Mouse (Mus musculus) neural tube, embryonic 13.5 days (tissue): ENCODE data around the gene Slmap. TPM values are rescaled to one million over a fixed set of nuclear protein-coding genes. Genes with fewer than 3 reads are reported as not detected.
A peak's percentile ranks its signal among the peaks of the same experiment; 100 is the strongest.
"Not testable (repeated sequence)": the region's sequence is repeated elsewhere in the genome, so short reads cannot be mapped to it uniquely, and the experiment has no call there.

Experiments
- ATAC-seq: fragments of 200-750 bp; cut with Nextera tagmentation; 2 replicates; pipeline ENCODE4 v1.8.0; 2017; ENCODE audit warnings: low read depth, mild to moderate bottlenecking, moderate TSS enrichment, moderate library complexity
- H3K27ac ChIP-seq: fragments of 300-500 bp; sonication (generic); replicated peaks from 2 replicates; pipeline ENCODE4 v1.5.1; 2015; ENCODE audit warnings: moderate library complexity, mild to moderate bottlenecking, inconsistent platforms
- H3K27me3 ChIP-seq: fragments of 300-500 bp; sonication (generic); 2 replicates; pipeline ENCODE4 v1.6.1; 2015; ENCODE audit warnings: mild to moderate bottlenecking, inconsistent platforms
- H3K36me3 ChIP-seq: fragments of 300-500 bp; sonication (generic); 2 replicates; pipeline ENCODE4 v1.6.1; 2015; ENCODE audit warnings: mild to moderate bottlenecking, inconsistent platforms
- H3K4me1 ChIP-seq: fragments of 300-500 bp; sonication (generic); replicated peaks from 2 replicates; pipeline ENCODE4 v1.6.1; 2015; ENCODE audit warnings: inconsistent platforms
- H3K4me2 ChIP-seq: fragments of 300-500 bp; sonication (generic); 2 replicates; pipeline ENCODE4 v1.6.1; 2015; ENCODE audit warnings: inconsistent platforms, mild to moderate bottlenecking, moderate library complexity
- H3K4me3 ChIP-seq: fragments of 300-500 bp; sonication (generic); 2 replicates; pipeline ENCODE4 v1.5.1; 2015; ENCODE audit warnings: mild to moderate bottlenecking, inconsistent platforms
- H3K9ac ChIP-seq: fragments of 300-500 bp; sonication (generic); 2 replicates; pipeline ENCODE4 v1.6.1; 2015; ENCODE audit warnings: moderate library complexity, mild to moderate bottlenecking, inconsistent platforms
- H3K9me3 ChIP-seq: fragments of 300-500 bp; sonication (generic); 2 replicates; pipeline ENCODE4 v1.6.1; 2016; ENCODE audit warnings: inconsistent platforms
- WGBS: fragments of 180-500 bp; shearing (Covaris S2); methylation state at CpG from one replicate; pipeline ENCODE4 v1.1.7; 2015; 5-methylcytosine and 5-hydroxymethylcytosine counted together
- polyA plus RNA-seq: library from polyadenylated mRNA; unstranded; fragments of >200 nt; fragmentation: Nextera tagmentation; extraction: Ambion mirVana; gene quantifications from 2 replicates; pipeline ENCODE4 v1.2.1, GENCODE M21; 2015

The Slmap gene
- polyA plus RNA-seq, 1 experiment from 2014 or later = 14.7 TPM

GRCm38 (mm10) chr14:26530350-26530749, 4.4 kb downstream of the Slmap start:
- Histone ChIP-seq H3K4me3 (no peak overlapping the region), H3K36me3 (0 out of 2 replicates have a peak, but pooled peaks cover 3% of the 10 kb centered on the region), H3K9me3 (no peaks in the 10 kb centered on the region), H3K27me3 (no peaks in the 10 kb centered on the region), H3K4me2 (peak overlapping the region; percentile 23), H3K4me1 (peaks cover 64% of the 10 kb centered on the region), H3K27ac (no peak overlapping the region), H3K9ac (no peak overlapping the region)
- no peak for ATAC-seq
- WGBS = 68% methylated on average over 7 of the region's 7 CpGs

GRCm38 (mm10) chr14:26528296-26528695, 6.4 kb downstream of the Slmap start:
- H3K4me2 ChIP-seq = no peak overlapping the region
- H3K27me3 ChIP-seq = no peaks in the 10 kb centered on the region
- peaks cover 55% of the 10 kb centered on the region for H3K4me1 ChIP-seq
- H3K36me3 ChIP-seq = 0 out of 2 replicates have a peak, but pooled peaks cover 3% of the 10 kb centered on the region
- 80% methylated on average over 2 of the region's 2 CpGs for WGBS
- no peaks in the 10 kb centered on the region for H3K9me3 ChIP-seq
- H3K27ac ChIP-seq = no peak overlapping the region
- H3K4me3 ChIP-seq = no peak overlapping the region
- no peak for ATAC-seq
- no peak overlapping the region for H3K9ac ChIP-seq

GRCm38 (mm10) chr14:26525955-26526354, 8.8 kb downstream of the Slmap start:
- H3K4me1 ChIP-seq = peaks cover 37% of the 10 kb centered on the region
- WGBS = 37% methylated on average over 3 of the region's 3 CpGs
- ATAC-seq = no peak
- H3K27me3 ChIP-seq = no peaks in the 10 kb centered on the region
- H3K4me3 ChIP-seq = no peak overlapping the region
- no peaks in the 10 kb centered on the region for H3K9me3 ChIP-seq
- H3K27ac ChIP-seq = no peak overlapping the region
- H3K4me2 ChIP-seq = no peak overlapping the region
- H3K9ac ChIP-seq = no peak overlapping the region
- 0 out of 2 replicates have a peak, but pooled peaks cover 3% of the 10 kb centered on the region for H3K36me3 ChIP-seq

- 86% methylated on average over 2 of the region's 2 CpGs for WGBS
- no peak for ATAC-seq
- no peak overlapping the region for H3K9ac ChIP-seq
Observed at GRCm38 (mm10) chr14:26523082-26523481, 11.6 kb downstream of the Slmap start.

GRCm38 (mm10) chr14:26519831-26520230, 14.9 kb downstream of the Slmap start:
- 95% methylated on average over 4 of the region's 4 CpGs for WGBS
- Histone ChIP-seq H3K27me3 (no peaks in the 10 kb centered on the region), H3K27ac (no peak overlapping the region), H3K9me3 (no peaks in the 10 kb centered on the region), H3K4me3 (no peak overlapping the region), H3K4me2 (no peak overlapping the region), H3K36me3 (no peaks in the 10 kb centered on the region), H3K4me1 (peaks cover 5% of the 10 kb centered on the region; the same call in 1 of the 2 replicates), H3K9ac (no peak overlapping the region)
- no peak for ATAC-seq

More at GRCm38 (mm10) chr14:26523082-26523481, 11.6 kb downstream of the Slmap start:
- H3K36me3 ChIP-seq = no peaks in the 10 kb centered on the region
- H3K9me3 ChIP-seq = no peaks in the 10 kb centered on the region
- H3K4me1 ChIP-seq = peaks cover 12% of the 10 kb centered on the region
- H3K27me3 ChIP-seq = no peaks in the 10 kb centered on the region
- no peak overlapping the region for H3K27ac ChIP-seq
- no peak overlapping the region for H3K4me2 ChIP-seq
- H3K4me3 ChIP-seq = no peak overlapping the region

- H3K9ac ChIP-seq = no peak overlapping the region
- ATAC-seq = no peak
- no peaks in the 10 kb centered on the region for H3K36me3 ChIP-seq
- no peak overlapping the region for H3K27ac ChIP-seq
- H3K27me3 ChIP-seq = no peaks in the 10 kb centered on the region
- H3K4me1 ChIP-seq = peaks cover 6% of the 10 kb centered on the region; the same call in 1 of the 2 replicates
- WGBS = 85% methylated on average over 4 of the region's 4 CpGs
- no peak overlapping the region for H3K4me3 ChIP-seq
- H3K9me3 ChIP-seq = no peaks in the 10 kb centered on the region
- no peak overlapping the region for H3K4me2 ChIP-seq
Observed at GRCm38 (mm10) chr14:26517843-26518242, 16.9 kb downstream of the Slmap start.

GRCm38 (mm10) chr14:26516232-26516631, 18.5 kb downstream of the Slmap start:
- not testable (repeated sequence) for H3K4me2 ChIP-seq, H3K36me3 ChIP-seq, H3K27me3 ChIP-seq, H3K9ac ChIP-seq, H3K27ac ChIP-seq, H3K4me3 ChIP-seq, H3K9me3 ChIP-seq, ATAC-seq, H3K4me1 ChIP-seq
- WGBS = 73% methylated on average over 2 of the region's 2 CpGs

GRCm38 (mm10) chr14:26515802-26516201, 18.9 kb downstream of the Slmap start:
- no peak for ATAC-seq
- H3K4me1 ChIP-seq = 0 out of 2 replicates have a peak, but pooled peaks cover 5% of the 10 kb centered on the region
- H3K27me3 ChIP-seq = no peaks in the 10 kb centered on the region
- H3K9me3 ChIP-seq = no peaks in the 10 kb centered on the region
- H3K9ac ChIP-seq = no peak overlapping the region
- H3K4me2 ChIP-seq = no peak overlapping the region
- no peak overlapping the region for H3K27ac ChIP-seq
- 83% methylated on average over 9 of the region's 9 CpGs for WGBS
- no peaks in the 10 kb centered on the region for H3K36me3 ChIP-seq
- H3K4me3 ChIP-seq = no peak overlapping the region

GRCm38 (mm10) chr14:26510545-26510944, 24.2 kb downstream of the Slmap start:
- Histone ChIP-seq H3K27me3 (no peaks in the 10 kb centered on the region), H3K27ac (no peak overlapping the region), H3K9me3 (no peaks in the 10 kb centered on the region), H3K4me2 (no peak overlapping the region), H3K36me3 (no peaks in the 10 kb centered on the region), H3K4me1 (0 out of 2 replicates have a peak, but pooled peaks cover 5% of the 10 kb centered on the region), H3K9ac (no peak overlapping the region), H3K4me3 (no peak overlapping the region)
- WGBS = 89% methylated on average over 2 of the region's 2 CpGs
- ATAC-seq = no peak

- ATAC-seq = no peak
- H3K4me3 ChIP-seq = no peak overlapping the region
- WGBS = 89% methylated on average over 6 of the region's 6 CpGs
Observed at GRCm38 (mm10) chr14:26508150-26508549, 26.6 kb downstream of the Slmap start.

GRCm38 (mm10) chr14:26507361-26507760, 27.4 kb downstream of the Slmap start:
- Histone ChIP-seq H3K9ac (no peak overlapping the region), H3K27me3 (no peaks in the 10 kb centered on the region), H3K9me3 (no peaks in the 10 kb centered on the region), H3K27ac (no peak overlapping the region), H3K36me3 (no peaks in the 10 kb centered on the region), H3K4me1 (no peaks in the 10 kb centered on the region), H3K4me2 (no peak overlapping the region), H3K4me3 (no peak overlapping the region)
- 81% methylated on average over 4 of the region's 4 CpGs for WGBS
- no peak for ATAC-seq

More at GRCm38 (mm10) chr14:26508150-26508549, 26.6 kb downstream of the Slmap start:
- no peak overlapping the region for H3K4me2 ChIP-seq
- no peak overlapping the region for H3K9ac ChIP-seq
- H3K27ac ChIP-seq = no peak overlapping the region
- no peaks in the 10 kb centered on the region for H3K4me1 ChIP-seq
- no peaks in the 10 kb centered on the region for H3K36me3 ChIP-seq
- no peaks in the 10 kb centered on the region for H3K9me3 ChIP-seq
- H3K27me3 ChIP-seq = no peaks in the 10 kb centered on the region

GRCm38 (mm10) chr14:26504541-26504940, 30.2 kb downstream of the Slmap start:
- 93% methylated on average over 4 of the region's 4 CpGs for WGBS
- no peaks in the 10 kb centered on the region for H3K27me3 ChIP-seq
- no peaks in the 10 kb centered on the region for H3K36me3 ChIP-seq
- no peak overlapping the region for H3K27ac ChIP-seq
- H3K4me2 ChIP-seq = no peak overlapping the region
- no peaks in the 10 kb centered on the region for H3K4me1 ChIP-seq
- H3K4me3 ChIP-seq = no peak overlapping the region
- no peak for ATAC-seq
- no peaks in the 10 kb centered on the region for H3K9me3 ChIP-seq
- no peak overlapping the region for H3K9ac ChIP-seq
